Mouse (Mus musculus) erythroid progenitor cell, adult 5-6 weeks (primary cell): ENCODE results near the gene Psapl1. TPM values are rescaled to one million over a fixed set of nuclear protein-coding genes. Genes with fewer than 3 reads are reported as not detected.
"Not testable (repeated sequence)": the region's sequence is repeated elsewhere in the genome, so short reads cannot be mapped to it uniquely, and the experiment has no call there.

Experiments
- ATAC-seq: replicated peaks from 2 replicates; pipeline ENCODE4 v1.8.0; 2016; ENCODE audit warnings: moderate number of reproducible peaks, mild to moderate bottlenecking, moderate TSS enrichment, inconsistent platforms; ENCODE audit not compliant: poor library complexity, low FRiP score, severe bottlenecking
- total RNA-seq, 2 experiments: library from RNA; stranded (forward) in 1 of 2; stranded (reverse) in 1 of 2; fragments of 150-400 nt in 1 of 2; fragments of 186-747, 209-891 nt in 1 of 2; gene quantifications; 2 replicates each; pipeline versions ENCODE4 v1.2.3 to v1.2.4; 2015 to 2017; ENCODE audit warnings: low replicate concordance in 2 of 2

Gene Psapl1
- total RNA-seq, 2 experiments from 2014 or later = not detected

DNA sequence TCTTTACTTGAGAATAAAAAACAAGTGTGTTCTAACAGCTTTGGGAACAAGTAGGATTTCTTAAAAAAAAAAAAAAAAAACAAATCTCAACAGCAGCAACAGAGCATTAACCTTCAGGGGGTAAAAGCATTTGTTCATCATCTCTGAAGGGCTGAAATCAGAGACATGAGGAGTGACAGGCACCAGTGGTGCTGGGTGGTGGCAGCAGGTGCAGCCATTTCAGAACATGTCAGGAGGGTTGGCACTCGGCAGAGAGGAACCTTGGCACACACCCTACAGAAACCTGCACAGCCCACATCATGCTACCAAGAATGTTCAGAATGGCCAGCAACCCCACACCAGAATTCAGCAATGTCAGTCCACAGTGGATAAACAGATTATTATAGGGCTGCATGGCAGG, 4.3 kb upstream of the Psapl1 start:
- no peak for ATAC-seq

DNA sequence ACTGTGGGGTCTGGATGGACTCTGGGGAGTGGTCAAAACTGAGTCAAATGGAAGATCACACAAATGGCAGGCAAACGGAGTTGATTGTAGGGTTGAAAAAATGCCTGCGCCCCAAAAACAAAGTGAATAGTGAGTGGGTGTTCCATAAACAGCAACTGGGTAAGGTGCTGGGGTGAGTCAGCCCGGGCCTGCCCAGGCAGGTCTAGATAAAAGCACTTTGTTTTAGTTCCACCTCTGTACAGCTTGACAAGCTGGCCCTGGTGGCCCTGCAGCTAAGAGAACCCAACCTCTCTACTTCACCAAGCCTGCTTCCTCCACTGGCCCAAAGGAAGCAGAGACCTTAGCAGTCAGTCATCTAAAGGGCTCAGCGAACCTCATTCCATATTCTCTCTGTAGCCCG, 1.0 kb upstream of the Psapl1 start:
- no peak for ATAC-seq

DNA sequence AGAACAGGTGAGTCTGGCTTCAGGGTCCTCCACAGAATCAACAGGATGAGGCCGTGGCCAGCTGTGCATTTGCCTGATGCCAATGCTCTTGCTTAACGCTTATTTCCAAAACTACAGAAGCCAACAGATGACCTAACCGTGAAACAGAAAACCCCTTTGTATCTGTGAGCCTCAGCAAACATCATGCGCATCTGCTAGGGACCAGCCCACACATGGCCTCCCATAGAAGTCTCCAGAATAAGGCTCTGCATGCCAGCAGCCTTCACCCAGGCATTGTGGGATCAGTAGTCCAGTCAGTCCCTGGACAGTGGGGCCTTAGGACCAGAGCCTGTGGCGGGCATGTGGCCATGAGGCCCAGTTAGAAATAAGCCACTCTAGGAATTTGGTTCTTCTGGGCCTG, 400 bp upstream of the Psapl1 start:
- no peak for ATAC-seq

DNA sequence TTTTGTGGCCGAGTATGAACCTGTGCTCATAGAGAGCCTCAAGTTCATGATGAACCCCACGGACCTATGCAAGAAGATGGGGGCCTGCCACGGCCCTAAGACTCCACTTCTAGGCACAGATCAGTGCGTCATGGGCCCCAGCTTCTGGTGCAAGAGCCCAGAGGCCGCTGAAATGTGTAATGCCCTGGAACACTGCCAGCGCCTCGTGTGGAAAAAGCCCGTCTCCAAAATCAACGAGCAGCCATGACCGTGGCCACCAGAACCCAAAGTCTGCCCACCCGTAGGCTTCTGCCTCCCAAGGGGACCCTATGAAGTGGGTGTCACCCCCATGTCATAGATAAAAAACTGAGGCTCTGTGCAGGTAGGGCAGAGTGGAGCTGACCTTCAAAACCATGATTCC, 1.6 kb downstream of the Psapl1 start:
- no peak for ATAC-seq

DNA sequence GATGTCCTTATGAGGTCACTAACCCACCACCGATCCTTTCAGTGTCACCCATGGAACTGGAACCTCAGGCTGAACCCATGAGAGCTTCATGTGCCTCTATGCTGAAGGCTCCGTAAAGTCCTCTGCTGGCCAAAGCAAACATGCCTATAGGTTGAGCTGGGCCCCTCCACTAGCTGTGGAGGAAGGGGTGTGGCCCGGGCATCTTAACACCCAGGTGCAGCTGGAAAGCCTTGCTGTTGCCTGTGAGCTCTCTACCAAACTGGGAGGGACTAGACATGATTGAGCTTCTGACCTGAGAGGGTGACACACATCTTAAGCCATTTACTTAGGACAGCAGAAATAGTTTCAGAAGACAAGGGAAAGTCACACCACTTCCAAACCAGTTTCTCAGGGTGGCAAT, 5.0 kb downstream of the Psapl1 start:
- no peak for ATAC-seq

DNA sequence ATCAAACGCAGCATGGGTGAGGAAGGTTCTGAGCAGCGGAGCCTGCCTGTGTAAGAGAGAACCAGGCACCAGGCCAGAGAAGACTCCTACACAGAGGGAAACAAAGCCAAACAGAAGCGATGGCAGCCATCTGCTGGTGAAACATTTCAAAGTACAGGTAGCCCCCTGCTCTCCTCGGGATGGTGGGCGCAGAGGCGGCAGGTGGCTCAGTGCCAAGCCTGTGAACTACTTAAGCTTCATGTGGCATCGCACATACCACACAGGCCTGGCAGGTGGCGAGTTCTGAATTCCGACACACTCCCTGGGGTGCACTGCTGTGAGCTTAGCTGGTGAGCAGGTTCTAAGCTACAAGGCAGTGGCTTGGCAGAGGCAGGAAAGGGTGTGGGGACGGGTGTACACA, 9.5 kb downstream of the Psapl1 start:
- no peak for ATAC-seq

DNA sequence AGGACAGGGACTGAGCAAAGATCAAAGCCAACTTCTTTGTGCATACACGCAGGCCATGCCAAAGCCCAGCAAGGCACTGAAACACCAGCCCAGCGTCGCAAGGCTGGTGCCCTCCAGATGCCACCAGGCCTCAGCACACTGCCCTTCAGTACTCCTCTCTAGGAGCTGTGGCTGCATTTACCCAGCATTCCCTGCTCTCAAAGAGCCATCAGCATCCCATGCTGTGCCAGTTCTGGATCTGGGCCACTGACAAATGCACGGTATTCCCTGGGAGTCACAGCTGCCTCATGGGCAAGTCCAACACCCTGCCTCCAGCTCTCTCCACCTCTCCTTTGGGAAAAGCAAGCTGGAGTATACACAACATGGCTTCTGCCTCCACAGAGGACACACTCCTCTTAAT, 16.3 kb downstream of the Psapl1 start:
- ATAC-seq = no peak

DNA sequence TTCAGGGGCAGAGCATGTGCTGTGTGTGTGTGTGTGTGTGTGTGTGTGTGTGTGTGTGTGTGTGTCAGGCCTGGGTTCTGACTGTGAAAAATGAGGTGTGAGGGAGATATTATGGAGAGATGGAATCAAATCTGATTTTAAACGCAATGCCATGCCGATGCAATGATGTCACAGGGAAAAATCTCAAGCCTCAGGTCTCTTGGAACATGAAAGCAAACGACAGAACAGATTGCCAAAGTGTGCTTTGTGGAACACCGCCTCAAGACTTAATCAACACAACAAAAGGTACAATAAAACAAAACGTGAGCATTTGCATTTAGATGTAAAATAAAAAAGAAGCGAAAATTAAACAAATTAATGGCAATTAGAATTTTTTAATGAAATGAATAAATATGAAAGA, 16.8 kb downstream of the Psapl1 start:
- ATAC-seq = no peak

DNA sequence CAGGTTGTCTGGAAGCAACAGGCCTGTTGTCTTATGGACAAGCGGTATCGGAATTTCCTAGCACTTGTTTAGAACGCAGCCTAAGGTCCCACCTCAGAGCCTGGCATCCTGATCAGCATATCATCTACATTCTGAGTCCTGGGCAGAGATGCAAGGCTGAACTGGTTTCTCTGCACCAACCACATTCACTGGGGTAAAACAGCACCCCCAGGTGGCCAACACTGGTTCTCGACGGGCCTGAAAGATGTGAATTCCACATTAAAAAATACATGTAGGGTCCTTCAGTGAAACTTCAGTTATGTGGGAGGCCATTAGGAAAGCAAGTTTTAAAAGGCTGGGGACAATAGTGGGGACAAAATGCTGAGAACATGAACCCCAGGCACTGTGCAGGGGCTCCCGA, 20.0 kb downstream of the Psapl1 start:
- ATAC-seq = no peak

DNA sequence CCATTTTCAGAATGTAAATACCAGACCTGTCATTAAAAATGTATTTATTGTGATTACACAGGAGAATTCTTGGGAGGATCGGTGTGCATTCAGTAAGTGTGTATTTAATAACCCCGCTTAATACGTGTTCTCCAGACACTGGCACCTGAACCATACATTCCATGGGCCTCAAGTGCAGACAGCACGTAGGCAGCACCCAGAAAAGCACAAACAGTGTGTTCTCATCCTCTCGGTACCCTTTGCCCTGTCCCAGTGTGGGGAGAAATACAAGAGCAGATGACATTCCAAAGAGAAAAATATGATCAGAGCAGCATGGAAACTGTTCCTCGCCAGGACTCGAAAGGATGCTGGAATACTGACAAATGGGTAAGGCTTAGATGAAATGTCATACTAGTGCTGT, 22.0 kb downstream of the Psapl1 start:
- ATAC-seq = no peak

DNA sequence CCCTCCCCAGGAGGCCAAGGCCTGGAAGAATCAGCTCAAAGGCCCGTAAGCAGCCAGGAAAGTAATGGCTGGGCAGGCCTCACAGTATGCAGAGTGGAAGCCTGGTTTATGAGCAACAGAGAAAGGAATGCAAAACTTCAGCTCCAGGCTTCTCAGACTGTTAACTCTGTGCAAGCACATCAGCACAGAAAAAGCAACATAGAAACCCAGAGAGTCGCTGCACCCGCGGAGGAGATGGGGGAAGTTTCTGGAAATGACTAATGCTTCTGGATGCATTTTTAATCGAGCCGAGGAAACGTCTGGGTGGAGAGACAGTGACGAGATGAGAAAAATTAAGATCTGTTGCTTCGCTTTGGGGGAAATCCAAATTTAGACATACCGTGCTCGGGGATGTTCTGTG, 22.5 kb downstream of the Psapl1 start:
- ATAC-seq = no peak

DNA sequence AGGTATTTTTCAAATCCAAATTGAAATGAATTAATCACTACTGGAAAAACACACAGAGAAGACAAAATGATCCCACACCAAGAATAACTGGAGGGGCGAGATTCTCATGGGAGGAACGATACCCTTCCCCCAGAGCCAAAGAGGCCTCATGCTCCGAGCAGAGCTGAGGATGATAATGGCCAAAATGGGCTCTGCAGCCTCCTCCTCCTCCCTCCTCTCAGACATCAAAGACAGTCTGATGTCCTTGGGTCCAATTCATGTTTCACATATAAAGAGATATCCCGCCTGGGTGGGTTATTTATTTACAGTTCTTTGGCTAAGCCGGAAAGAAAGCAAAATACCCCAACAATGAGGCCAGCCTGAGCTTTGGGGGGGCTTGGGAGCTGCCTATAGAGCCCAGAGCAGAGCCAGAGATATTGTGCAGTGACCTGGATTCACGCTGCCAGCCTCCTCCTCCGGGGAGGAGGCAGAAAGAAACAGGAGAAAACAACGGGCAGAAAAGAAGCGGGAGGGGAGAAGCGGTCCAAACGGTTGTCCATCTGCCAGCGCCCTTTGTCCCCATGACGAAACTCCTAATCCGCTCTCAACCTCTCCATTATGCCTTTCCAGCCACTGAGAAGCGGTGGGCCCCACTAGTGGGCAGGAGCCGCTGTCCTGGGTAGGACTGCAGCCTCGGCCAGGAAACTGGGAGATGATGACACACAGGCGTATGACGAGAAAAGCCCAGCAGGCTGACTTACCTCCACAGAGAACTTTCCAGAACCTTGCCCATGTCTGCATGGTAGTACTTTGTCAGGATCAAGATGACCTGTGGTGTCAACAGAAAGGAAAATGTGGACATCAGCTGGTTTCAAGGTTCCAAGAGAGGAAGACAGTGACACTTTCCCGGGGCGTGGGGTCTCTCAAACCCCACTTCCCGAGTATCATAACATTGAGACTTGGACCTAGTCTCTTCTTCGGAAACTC, 24.9 kb downstream of the Psapl1 start:
- ATAC-seq = no peak

DNA sequence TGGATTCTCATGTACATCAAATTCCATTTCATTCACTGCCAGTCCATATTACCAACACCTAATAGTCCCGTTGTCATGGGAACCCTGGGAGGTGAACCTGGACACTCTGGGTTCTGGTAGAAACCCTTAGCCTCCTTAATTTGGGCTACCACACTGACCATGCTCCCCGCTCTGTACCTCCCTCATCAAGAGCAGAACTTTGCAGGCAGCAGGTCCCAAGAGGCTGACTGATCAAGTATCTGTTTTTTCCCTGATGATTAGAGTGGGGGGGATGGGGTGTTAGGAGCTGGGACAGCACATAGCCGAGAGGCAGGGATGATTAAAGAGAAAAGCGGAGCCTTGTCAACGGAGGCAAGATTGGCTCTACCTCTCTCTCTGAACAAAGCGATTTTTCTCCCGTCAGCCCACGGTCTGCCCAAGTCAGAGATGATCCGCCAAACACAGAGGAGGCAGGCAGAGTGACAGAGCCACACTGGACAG, 26.5 kb downstream of the Psapl1 start:
- no peak for ATAC-seq

DNA sequence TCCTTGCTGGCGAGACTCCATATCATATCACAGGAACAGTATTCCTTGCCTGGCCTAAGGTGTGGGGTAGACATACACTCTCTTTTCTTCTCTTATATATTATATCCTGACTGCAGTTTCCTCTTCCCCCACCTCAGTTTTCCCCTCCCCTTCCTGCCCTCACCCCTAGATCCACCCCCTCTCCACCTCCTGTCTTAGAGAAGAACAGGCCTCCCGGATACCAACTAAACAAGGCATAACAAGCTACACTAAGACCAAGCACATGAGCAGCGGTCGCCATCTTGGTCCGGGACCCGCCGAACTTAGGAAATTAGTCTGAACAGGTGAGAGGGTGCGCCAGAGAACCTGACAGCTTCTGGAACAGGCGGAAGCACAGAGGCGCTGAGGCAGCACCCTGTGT, 33.7 kb downstream of the Psapl1 start:
- ATAC-seq = not testable (repeated sequence)

DNA sequence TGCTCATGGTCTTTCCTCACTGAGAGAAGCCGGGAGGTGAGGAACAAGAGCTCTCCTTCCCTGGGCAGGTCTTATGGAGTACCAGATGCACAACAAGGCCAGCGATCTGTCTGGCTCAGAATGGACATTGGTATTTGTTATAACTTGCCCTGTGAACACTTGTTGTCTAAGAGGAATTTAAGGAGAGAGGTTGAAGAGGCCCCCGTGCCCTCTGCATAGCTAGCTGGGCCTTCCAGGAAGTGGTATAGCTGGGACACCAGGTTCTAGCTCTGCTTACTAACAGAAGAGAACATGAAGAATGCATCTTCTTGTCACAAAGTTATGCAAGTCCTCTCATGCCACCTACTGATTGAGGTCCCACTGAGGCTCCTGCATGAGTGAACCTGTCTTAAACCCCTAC, 44.2 kb downstream of the Psapl1 start:
- ATAC-seq = no peak

DNA sequence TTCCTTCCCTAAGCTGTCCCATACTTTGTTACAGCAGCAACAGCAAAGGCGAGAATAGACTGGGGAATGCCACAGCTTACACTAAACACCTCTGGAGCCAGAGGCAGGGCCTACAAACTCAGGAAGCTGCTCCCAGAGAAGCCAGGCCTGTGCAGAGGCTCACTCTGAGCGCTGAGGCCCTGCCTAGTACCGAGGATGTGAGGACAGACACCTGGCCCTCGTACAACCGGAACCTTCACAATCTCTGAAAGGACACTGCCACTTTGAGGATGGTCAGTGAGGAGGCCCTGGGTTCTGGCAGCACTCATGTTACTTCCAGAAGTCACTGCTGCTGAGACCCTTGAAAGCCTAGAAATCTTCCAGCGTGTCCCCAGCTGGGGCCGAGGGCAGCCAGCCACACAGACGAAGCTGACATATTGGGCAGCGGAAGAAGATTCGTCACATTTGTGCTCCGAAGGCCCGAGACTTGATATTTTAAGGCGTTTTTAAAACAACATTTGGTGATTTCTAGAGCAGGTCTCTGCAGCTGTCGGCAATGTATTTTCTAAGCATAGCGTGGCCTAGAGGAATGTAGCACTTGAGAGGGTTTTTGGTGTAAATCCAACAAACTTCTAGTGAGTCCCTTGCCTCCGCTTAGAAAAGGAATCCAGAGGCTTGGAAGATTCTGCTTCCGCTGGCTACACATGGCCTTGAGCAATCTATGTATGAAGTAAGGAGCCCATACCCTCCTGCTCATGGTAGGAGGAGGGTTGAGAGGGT, 49.1 kb downstream of the Psapl1 start:
- no peak for ATAC-seq

DNA sequence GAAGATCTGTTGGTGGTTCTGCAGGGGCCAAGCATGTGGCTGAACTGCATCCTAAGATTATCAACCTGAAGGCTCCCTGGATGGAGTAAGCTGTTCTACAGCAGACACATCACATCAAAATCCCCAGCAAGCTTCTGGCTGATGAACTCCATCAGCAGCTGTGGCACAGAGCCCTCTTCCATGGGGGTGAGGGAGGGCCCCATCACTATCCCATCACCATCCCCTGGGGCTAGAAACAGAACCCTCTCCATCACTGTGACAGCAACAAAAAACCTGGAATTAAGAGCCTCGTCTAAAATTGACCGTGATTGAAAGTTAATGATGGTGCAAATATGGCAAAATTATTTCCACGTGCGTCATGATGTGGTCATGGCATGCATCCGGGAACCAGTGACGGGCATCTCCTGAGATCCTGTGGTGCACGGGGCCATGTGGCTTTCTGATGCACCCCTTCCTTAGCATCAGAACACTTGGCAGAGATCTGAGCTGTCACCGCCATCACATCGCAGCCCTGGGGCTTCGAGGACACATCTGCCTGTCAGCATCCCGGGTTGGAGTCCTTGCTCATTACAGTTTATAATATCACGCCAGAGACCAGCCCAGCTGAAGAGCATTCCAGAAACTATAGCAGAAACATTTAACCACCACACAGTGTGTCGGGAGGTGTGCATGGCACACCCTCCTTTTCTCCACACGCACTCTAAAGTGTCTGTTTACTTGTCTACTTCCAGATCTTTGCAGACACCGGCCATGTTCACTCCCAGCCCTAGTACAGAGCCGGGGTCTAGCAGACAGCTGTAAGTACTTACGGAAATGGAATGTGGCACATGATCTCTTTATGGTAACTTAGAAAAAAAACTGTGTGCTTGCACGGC, 51.1 kb downstream of the Psapl1 start:
- ATAC-seq = no peak
